Mouse (Mus musculus) myocyte (in vitro differentiated cells): ENCODE measurements at regions not wholly inside any gene's neighbourhood (a gene's known extent, or its start where the extent isn't known, plus 50 kb on each side); places are given as distances from the start of the nearest gene placed in this dataset.

ENCODE experiments used
- H3K27me3 ChIP-seq: one replicate; pipeline ENCODE4 v1.6.1; 2011; ENCODE audit not compliant: control insufficient read depth, insufficient read depth, insufficient read length
- H3K36me3 ChIP-seq: one replicate; pipeline ENCODE4 v1.6.1; 2011; ENCODE audit not compliant: control insufficient read depth, insufficient read depth
- H3K4me2 ChIP-seq: one replicate; pipeline ENCODE4 v1.6.1; 2011; ENCODE audit warnings: low read depth, control low read depth
- H3K4me3 ChIP-seq: one replicate; pipeline ENCODE4 v1.5.1; 2011; ENCODE audit warnings: mild to moderate bottlenecking, control low read depth, moderate library complexity
- H3K79me2 ChIP-seq: one replicate; pipeline ENCODE4 v1.6.1; 2011; ENCODE audit not compliant: control insufficient read depth, insufficient read depth
- H3ac ChIP-seq: one replicate; pipeline ENCODE4 v1.6.1; 2011; ENCODE audit not compliant: control insufficient read depth, insufficient read length
- CEBPB ChIP-seq: IDR thresholded peaks from 2 replicates; pipeline ENCODE4 v1.6.1; 2011; ENCODE audit warnings: mild to moderate bottlenecking, moderate library complexity; ENCODE audit not compliant: poor library complexity, insufficient read depth, severe bottlenecking
- E2F4 ChIP-seq: IDR thresholded peaks from one replicate; pipeline ENCODE4 v1.6.1; 2011; ENCODE audit warnings: mild to moderate bottlenecking, control low read depth, moderate library complexity; ENCODE audit not compliant: insufficient read depth
- MAX ChIP-seq: IDR thresholded peaks from one replicate; pipeline ENCODE4 v1.6.1; 2011; ENCODE audit warnings: low read depth, mild to moderate bottlenecking, control low read depth
- MYOD1 ChIP-seq, 3 experiments: IDR thresholded peaks; one replicate each; pipeline ENCODE4 v1.6.1; 2011; ENCODE audit warnings: control low read depth in 2 of 3, low read depth in 2 of 3, mild to moderate bottlenecking in 2 of 3, moderate library complexity in 1 of 3; ENCODE audit not compliant: insufficient read length in 2 of 3, control insufficient read depth in 1 of 3
- MYOG ChIP-seq, 3 experiments: IDR thresholded peaks; one replicate each; pipeline ENCODE4 v1.6.1; 2011; ENCODE audit warnings: control low read depth in 2 of 3, low read depth in 2 of 3, mild to moderate bottlenecking in 2 of 3; ENCODE audit not compliant: insufficient read length in 2 of 3, control insufficient read depth in 1 of 3, insufficient read depth in 1 of 3
- POLR2A ChIP-seq: IDR thresholded peaks from one replicate; pipeline ENCODE4 v1.6.1; 2011; ENCODE audit warnings: low read depth, mild to moderate bottlenecking, control low read depth, moderate library complexity; ENCODE audit not compliant: insufficient read length
- POLR2AphosphoS2 ChIP-seq: IDR thresholded peaks from one replicate; pipeline ENCODE4 v1.6.1; 2011; ENCODE audit warnings: low read depth, control low read depth; ENCODE audit not compliant: insufficient read length
- REST ChIP-seq: IDR thresholded peaks from one replicate; pipeline ENCODE4 v1.6.1; 2011; ENCODE audit warnings: mild to moderate bottlenecking, control low read depth, moderate library complexity; ENCODE audit not compliant: insufficient read depth, insufficient read length
- SRF ChIP-seq: IDR thresholded peaks from one replicate; pipeline ENCODE4 v1.6.1; 2011; ENCODE audit warnings: low read depth; ENCODE audit not compliant: control insufficient read depth, insufficient read length
- TCF12 ChIP-seq: IDR thresholded peaks from one replicate; pipeline ENCODE4 v1.6.1; 2011; ENCODE audit warnings: mild to moderate bottlenecking, control low read depth; ENCODE audit not compliant: poor library complexity, insufficient read depth, severe bottlenecking
- TCF3 ChIP-seq: IDR thresholded peaks from one replicate; pipeline ENCODE4 v1.6.1; 2011; ENCODE audit warnings: low read depth, control low read depth; ENCODE audit not compliant: insufficient read length
- USF1 ChIP-seq: IDR thresholded peaks from one replicate; pipeline ENCODE4 v1.6.1; 2011; ENCODE audit warnings: low read depth, mild to moderate bottlenecking, control low read depth, moderate library complexity

- Histone ChIP-seq H3K4me3 (no peak overlapping the region), H3K79me2 (no peaks in the 10 kb centered on the region), H3K4me2 (no peak overlapping the region), H3ac (no peak overlapping the region), H3K36me3 (no peaks in the 10 kb centered on the region), H3K27me3 (no peaks in the 10 kb centered on the region)
- TF ChIP-seq TCF3 (no peak), MYOG (IDR thresholded peaks at IDR 0.05; ENCODE audit: control insufficient read depth in 1 of 3, insufficient read depth in 1 of 3, insufficient read length in 2 of 3, low read depth in 2 of 3) (no peak), REST (no peak), MYOD1 (IDR thresholded peaks at IDR 0.05; ENCODE audit: control insufficient read depth in 1 of 3, insufficient read length in 2 of 3, low read depth in 2 of 3) (no peak), USF1 (no peak), MAX (no peak), TCF12 (no peak), POLR2A (no peak), E2F4 (no peak), CEBPB (no peak), SRF (no peak), POLR2AphosphoS2 (no peak)
These were observed 291.1 kb upstream of the Rtl1 start for GRCm38 (mm10) chr12:109891206-109891605.

- TF ChIP-seq MYOG (IDR thresholded peaks at IDR 0.05; ENCODE audit: control insufficient read depth in 1 of 3, insufficient read depth in 1 of 3, insufficient read length in 2 of 3, low read depth in 2 of 3): no peak
- Histone ChIP-seq H3K36me3 (no peaks in the 10 kb centered on the region), H3K4me2 (no peak overlapping the region), H3ac (no peak overlapping the region), H3K27me3 (no peaks in the 10 kb centered on the region), H3K4me3 (no peak overlapping the region), H3K79me2 (no peaks in the 10 kb centered on the region)
These were observed 292.7 kb upstream of the Rtl1 start for GRCm38 (mm10) chr12:109892834-109893233.

DNA sequence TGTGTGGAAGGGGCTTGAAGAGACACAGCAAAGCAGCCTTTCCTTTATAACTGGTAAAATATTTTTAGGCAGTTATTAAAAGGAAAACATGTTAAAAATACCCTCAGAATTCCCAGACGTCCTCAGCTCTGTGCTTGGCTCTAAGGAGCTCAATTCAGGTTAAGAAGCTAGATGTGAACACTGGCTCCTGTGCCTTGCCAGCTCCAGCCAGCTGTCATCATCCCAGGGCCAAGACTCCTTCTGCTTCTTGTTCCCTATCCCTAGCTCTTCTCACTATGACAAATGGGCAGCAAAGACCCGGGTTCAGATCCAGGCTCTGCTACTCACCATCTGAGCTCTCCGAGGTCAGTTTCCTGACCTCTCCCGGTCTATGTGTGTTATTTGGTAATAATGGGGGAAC is 293.5 kb upstream of the Rtl1 start:
- Histone ChIP-seq H3K79me2 (no peaks in the 10 kb centered on the region), H3K4me3 (no peak overlapping the region), H3ac (no peak overlapping the region), H3K4me2 (no peak overlapping the region), H3K27me3 (no peaks in the 10 kb centered on the region), H3K36me3 (no peaks in the 10 kb centered on the region)
- TF ChIP-seq SRF: no peak
- no peak for TF ChIP-seq MYOD1 (IDR thresholded peaks at IDR 0.05; ENCODE audit: control insufficient read depth in 1 of 3, insufficient read length in 2 of 3, low read depth in 2 of 3)
- TF ChIP-seq POLR2AphosphoS2: no peak
- TF ChIP-seq MYOG (IDR thresholded peaks at IDR 0.05; ENCODE audit: control insufficient read depth in 1 of 3, insufficient read depth in 1 of 3, insufficient read length in 2 of 3, low read depth in 2 of 3): no peak
- TF ChIP-seq MAX: no peak
- TF ChIP-seq TCF3: no peak
- TF ChIP-seq USF1: no peak
- no peak for TF ChIP-seq TCF12
- TF ChIP-seq CEBPB: no peak
- no peak for TF ChIP-seq POLR2A
- TF ChIP-seq REST: no peak
- TF ChIP-seq E2F4: no peak

DNA sequence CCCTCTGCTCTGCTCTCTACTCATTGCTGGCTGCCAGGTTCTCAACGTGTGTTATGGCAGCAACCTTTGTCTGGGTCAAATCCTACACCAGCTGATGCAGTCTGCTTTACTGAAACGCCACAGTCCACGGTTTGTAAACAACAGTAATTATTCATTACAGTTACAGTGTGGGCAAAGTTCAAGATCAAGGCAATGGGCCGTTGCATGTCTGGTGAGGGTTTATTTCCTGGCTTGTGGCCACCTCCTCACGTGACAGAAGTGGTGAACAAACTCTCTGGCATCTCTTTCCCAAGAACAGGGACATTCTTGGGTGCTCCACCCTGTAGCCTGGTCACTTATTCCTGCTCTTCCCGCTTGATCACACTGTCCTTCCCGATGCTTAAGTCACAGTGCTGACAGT is 295.3 kb upstream of the Rtl1 start:
- no peaks in the 10 kb centered on the region for H3K27me3 ChIP-seq
- no peak overlapping the region for H3ac ChIP-seq
- no peak overlapping the region for H3K4me2 ChIP-seq
- H3K4me3 ChIP-seq: no peak overlapping the region
- no peaks in the 10 kb centered on the region for H3K36me3 ChIP-seq
- no peak for TF ChIP-seq MYOD1 (IDR thresholded peaks at IDR 0.05; ENCODE audit: control insufficient read depth in 1 of 3, insufficient read length in 2 of 3, low read depth in 2 of 3)
- TF ChIP-seq REST: no peak
- no peak for TF ChIP-seq CEBPB
- no peak for TF ChIP-seq TCF3
- TF ChIP-seq MAX: no peak
- no peak for TF ChIP-seq MYOG (IDR thresholded peaks at IDR 0.05; ENCODE audit: control insufficient read depth in 1 of 3, insufficient read depth in 1 of 3, insufficient read length in 2 of 3, low read depth in 2 of 3)
- TF ChIP-seq POLR2AphosphoS2: no peak
- TF ChIP-seq SRF: no peak
- no peak for TF ChIP-seq USF1
- TF ChIP-seq TCF12: no peak
- no peak for TF ChIP-seq E2F4
- H3K79me2 ChIP-seq: no peaks in the 10 kb centered on the region

DNA sequence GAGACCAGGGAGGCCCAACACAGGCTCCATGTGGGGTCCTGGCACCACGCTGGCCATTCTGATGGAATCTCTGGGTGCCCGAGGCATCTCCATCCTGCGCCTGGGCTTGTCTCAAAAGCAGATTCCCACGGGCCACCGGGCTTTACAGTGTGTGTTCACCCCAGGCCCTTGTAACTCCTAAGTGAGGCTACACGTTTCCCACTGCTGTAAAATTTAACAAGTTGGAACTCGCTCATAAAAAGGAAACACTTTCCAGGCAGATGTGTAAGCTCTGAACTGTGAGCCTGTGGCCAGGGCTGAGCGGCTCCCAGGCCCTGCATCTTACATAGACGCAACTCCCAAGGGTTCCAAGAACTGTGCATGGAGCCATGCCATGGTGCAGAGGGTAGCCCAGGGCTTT is 296.3 kb upstream of the Rtl1 start:
- H3ac ChIP-seq: no peak overlapping the region
- H3K36me3 ChIP-seq: no peaks in the 10 kb centered on the region
- H3K27me3 ChIP-seq: no peaks in the 10 kb centered on the region
- no peaks in the 10 kb centered on the region for H3K79me2 ChIP-seq
- no peak for TF ChIP-seq REST
- no peak for TF ChIP-seq E2F4
- no peak for TF ChIP-seq MYOG (IDR thresholded peaks at IDR 0.05; ENCODE audit: control insufficient read depth in 1 of 3, insufficient read depth in 1 of 3, insufficient read length in 2 of 3, low read depth in 2 of 3)
- no peak overlapping the region for H3K4me2 ChIP-seq
- no peak overlapping the region for H3K4me3 ChIP-seq
